Mouse (Mus musculus): Measurements from ENCODE around the gene Adgrv1. TPM values are rescaled to one million over a fixed set of nuclear protein-coding genes. Genes with fewer than 3 reads are reported as not detected.

Adgrv1 gene
- total and polyA plus RNA-seq, 3 experiments: 0.17 to 0.44 (median 0.27) TPM

- H3K79me2 ChIP-seq (replicated peaks; ENCODE audit: control insufficient read depth, extremely low read depth, insufficient read depth, poor library complexity, severe bottlenecking): no peaks in the 10 kb centered on the region
- no peak overlapping the region for H3K27ac ChIP-seq (ENCODE audit: insufficient read depth, low read depth)
- H3K36me3 ChIP-seq (replicated peaks in 1 of 2; ENCODE audit: control insufficient read depth in 1 of 2, insufficient read depth in 1 of 2, low read length in 1 of 2): no peaks in the 10 kb centered on the region
- H3K9ac ChIP-seq (ENCODE audit: insufficient read depth, low read depth): no peak overlapping the region
- H3K9me3 ChIP-seq (replicated peaks; ENCODE audit: low read length): no peaks in the 10 kb centered on the region
- in situ Hi-C loops (cut with MboI; ENCODE audit: low pct_ligation_motif_present, low pct_unique_long_range_greater_than_20kb, low sequenced_read_pairs) (no loop called here), dilution Hi-C loops (cut with MboI; ENCODE audit: extremely low pct_ligation_motif_present, extremely low pct_unique_long_range_greater_than_20kb, low sequenced_read_pairs) (no loop called here)
- TF ChIP-seq MAFK (IDR thresholded peaks at IDR 0.05; ENCODE audit: insufficient replicate concordance, low read length) (no peak), USF1 (IDR thresholded peaks at IDR 0.05; ENCODE audit: low read depth, low read length) (no peak), CHD1 (IDR thresholded peaks at IDR 0.05; ENCODE audit: low read depth, low read length) (no peak), MYC (IDR thresholded peaks at IDR 0.05; ENCODE audit: low read depth, low read length) (no peak), MAZ (IDR thresholded peaks at IDR 0.05; ENCODE audit: low read depth, low read length) (no peak), SMC3 (IDR thresholded peaks at IDR 0.05; ENCODE audit: low read depth, low read length) (no peak), KAT2A (IDR thresholded peaks at IDR 0.05; ENCODE audit: insufficient replicate concordance, low read length) (no peak), ZC3H11A (IDR thresholded peaks at IDR 0.05; ENCODE audit: low read depth, low read length) (no peak)
- peaks cover 0 to 4% of the 10 kb centered on the region in 2 experiments; a peak in 1 of 4 replicates for H3K4me1 ChIP-seq (ENCODE audit: control insufficient read depth in 1 of 2, insufficient read depth in 2 of 2)
- no peak overlapping the region for H3K4me3 ChIP-seq (replicated peaks in 1 of 3; ENCODE audit: low read depth in 2 of 3, low read length in 2 of 3, poor library complexity in 1 of 3)
- no peak for DNase-seq (ENCODE audit: extremely low read depth)
- H3K4me2 ChIP-seq (ENCODE audit: insufficient read depth, low read depth, poor library complexity, severe bottlenecking): no peak overlapping the region
- no peaks in the 10 kb centered on the region for H3K27me3 ChIP-seq (replicated peaks)
These were observed 280.7 kb downstream of the Adgrv1 start for GRCm38 (mm10) chr13:81352296-81352695.

GRCm38 (mm10) chr13:81351462-81352155, 281.3 kb downstream of the Adgrv1 start:
- peaks cover 0 to 4% of the 10 kb centered on the region in 2 experiments; a peak in 1 of 4 replicates for H3K4me1 ChIP-seq (ENCODE audit: control insufficient read depth in 1 of 2, insufficient read depth in 2 of 2)
- H3K9me3 ChIP-seq (replicated peaks; ENCODE audit: low read length): no peaks in the 10 kb centered on the region
- dilution Hi-C loops (cut with MboI; ENCODE audit: extremely low pct_ligation_motif_present, extremely low pct_unique_long_range_greater_than_20kb, low sequenced_read_pairs) (no loop called here), in situ Hi-C loops (cut with MboI; ENCODE audit: low pct_ligation_motif_present, low pct_unique_long_range_greater_than_20kb, low sequenced_read_pairs) (no loop called here)
- H3K4me3 ChIP-seq (replicated peaks in 1 of 3; ENCODE audit: low read depth in 2 of 3, low read length in 2 of 3, poor library complexity in 1 of 3): no peak overlapping the region
- H3K27me3 ChIP-seq (replicated peaks): no peaks in the 10 kb centered on the region
- H3K36me3 ChIP-seq (replicated peaks in 1 of 2; ENCODE audit: control insufficient read depth in 1 of 2, insufficient read depth in 1 of 2, low read length in 1 of 2): no peaks in the 10 kb centered on the region
- H3K9ac ChIP-seq (ENCODE audit: insufficient read depth, low read depth): no peak overlapping the region
- H3K27ac ChIP-seq (ENCODE audit: insufficient read depth, low read depth): no peak overlapping the region
- no peak for DNase-seq (ENCODE audit: extremely low read depth)
- no peak for TF ChIP-seq MYC (IDR thresholded peaks at IDR 0.05; ENCODE audit: low read depth, low read length)
- TF ChIP-seq GABPA (IDR thresholded peaks at IDR 0.05; ENCODE audit: insufficient replicate concordance, low read depth, low read length): no peak
- no peak for TF ChIP-seq JUND (conservative IDR thresholded peaks at IDR 0.05; ENCODE audit: low read depth, low read length)
- no peak for TF ChIP-seq SMC3 (IDR thresholded peaks at IDR 0.05; ENCODE audit: low read depth, low read length)
- TF ChIP-seq ZMIZ1 (IDR thresholded peaks at IDR 0.05; ENCODE audit: low read depth, low read length): no peak
- TF ChIP-seq NRF1 (IDR thresholded peaks at IDR 0.05; ENCODE audit: low read depth, low read length): no peak
- no peak for TF ChIP-seq CHD1 (IDR thresholded peaks at IDR 0.05; ENCODE audit: low read depth, low read length)
- no peak for TF ChIP-seq POLR2AphosphoS2 (IDR thresholded peaks at IDR 0.05; ENCODE audit: low read depth, low read length)
- TF ChIP-seq EP300 (IDR thresholded peaks at IDR 0.05; ENCODE audit: low read length): no peak
- TF ChIP-seq UBTF (IDR thresholded peaks at IDR 0.05; ENCODE audit: low read depth, low read length): no peak
- no peak for TF ChIP-seq JUN (IDR thresholded peaks at IDR 0.05; ENCODE audit: insufficient read depth, low read depth, low read length)
- no peak for TF ChIP-seq MXI1 (IDR thresholded peaks at IDR 0.05; ENCODE audit: low read depth, low read length)
- TF ChIP-seq MEF2A (IDR thresholded peaks at IDR 0.05; ENCODE audit: borderline replicate concordance, low read depth, low read length): no peak
- no peak for TF ChIP-seq MAFK (IDR thresholded peaks at IDR 0.05; ENCODE audit: insufficient replicate concordance, low read length)
- no peak for TF ChIP-seq POLR2A (IDR thresholded peaks at IDR 0.05; ENCODE audit: low read depth, low read length)
- no peaks in the 10 kb centered on the region for H3K79me2 ChIP-seq (replicated peaks; ENCODE audit: control insufficient read depth, extremely low read depth, insufficient read depth, poor library complexity, severe bottlenecking)
- no peak overlapping the region; the same call in 1 of the 2 replicates for H3K4me2 ChIP-seq (ENCODE audit: insufficient read depth, low read depth, poor library complexity, severe bottlenecking)

Measured in CH12.LX (cell line).